Mouse (Mus musculus) large intestine, adult 2 months (tissue): ENCODE measurements around the gene Lhx9. TPM values are rescaled to one million over a fixed set of nuclear protein-coding genes. Genes with fewer than 3 reads are reported as not detected.

Experiments used
- DNase-seq: peaks from one replicate; pipeline ENCODE4 v3.0.0-alpha.2; 2012; ENCODE audit warnings: low read depth, low spot score
- WGBS: fragments of 180-500 bp; shearing (Covaris S2); methylation state at CpG from one replicate; pipeline ENCODE4 v1.1.7; 2018; 5-methylcytosine and 5-hydroxymethylcytosine counted together
- polyA plus RNA-seq: library from polyadenylated mRNA; depleted of rRNA; stranded (reverse); fragments of >200 nt; gene quantifications from 2 replicates; pipeline ENCODE4 v1.2.3, GENCODE M21; 2012; rRNA removed

Lhx9 gene
- not detected in 2 replicates for polyA plus RNA-seq

DNA sequence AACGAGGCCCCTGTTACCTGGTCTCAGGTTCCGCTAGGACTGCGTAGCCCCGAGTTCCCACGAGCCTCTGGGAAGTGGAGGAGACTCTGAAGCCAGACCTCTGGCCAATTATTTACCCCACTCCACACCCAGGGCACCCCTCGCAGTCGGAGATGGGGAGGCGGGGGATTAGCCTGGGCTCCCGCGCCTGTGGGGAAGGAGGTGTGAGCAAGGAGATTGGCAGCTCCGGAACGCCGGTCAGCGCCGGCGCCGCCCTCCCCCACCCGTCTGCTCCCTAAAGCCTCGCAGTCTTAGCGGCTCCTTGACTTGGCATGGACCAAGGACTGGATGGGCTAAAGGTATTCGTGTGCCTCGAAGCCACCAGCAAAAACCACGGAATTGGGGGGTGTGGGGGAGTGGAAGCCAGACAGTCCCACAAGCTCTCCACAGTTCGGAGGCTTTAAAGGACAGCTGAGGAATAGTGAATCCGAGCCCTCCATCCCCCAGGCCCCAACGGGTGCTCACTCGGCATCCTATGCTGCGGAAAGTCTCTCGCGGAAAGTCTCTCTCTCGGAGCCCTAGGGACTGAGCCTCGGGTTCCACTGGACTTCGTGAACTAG lies at the start of gene Lhx9:
Gene Lhx9 (minus strand): TSS at position 67 of the 599 bp plus-strand sequence.
- no peak for DNase-seq

DNA sequence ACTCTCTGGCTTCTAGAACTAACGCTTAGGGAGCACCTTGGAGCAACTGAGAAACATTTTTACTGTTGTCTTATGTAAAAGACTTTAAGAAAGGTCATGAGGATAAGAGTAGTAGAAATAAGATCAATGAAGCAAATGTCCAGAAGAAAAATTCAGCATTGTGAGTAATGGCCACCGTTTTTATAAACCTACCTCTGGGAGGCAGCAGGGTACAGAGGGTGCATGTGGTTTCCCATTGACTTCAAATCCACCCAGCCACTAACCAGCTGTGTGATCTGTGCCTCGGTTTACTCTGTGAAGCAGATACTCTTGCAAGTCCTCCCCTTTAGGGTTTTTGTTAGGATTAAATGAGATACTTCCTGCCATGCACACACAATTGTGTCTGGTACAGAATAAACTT lies 47.7 kb upstream of the Lhx9 start:
- no peak for DNase-seq
- WGBS: 76% methylated on average over 3 of the region's 3 CpGs

More for the DNA sequence above, at the start of gene Lhx9:
- WGBS: 3% methylated on average over 33 of the region's 33 CpGs

- 95% methylated on average over 14 of the region's 14 CpGs for WGBS
- no peak for DNase-seq
Measured at GRCm38 (mm10) chr1:138877470-138878254, 29.3 kb upstream of the Lhx9 start.

DNA sequence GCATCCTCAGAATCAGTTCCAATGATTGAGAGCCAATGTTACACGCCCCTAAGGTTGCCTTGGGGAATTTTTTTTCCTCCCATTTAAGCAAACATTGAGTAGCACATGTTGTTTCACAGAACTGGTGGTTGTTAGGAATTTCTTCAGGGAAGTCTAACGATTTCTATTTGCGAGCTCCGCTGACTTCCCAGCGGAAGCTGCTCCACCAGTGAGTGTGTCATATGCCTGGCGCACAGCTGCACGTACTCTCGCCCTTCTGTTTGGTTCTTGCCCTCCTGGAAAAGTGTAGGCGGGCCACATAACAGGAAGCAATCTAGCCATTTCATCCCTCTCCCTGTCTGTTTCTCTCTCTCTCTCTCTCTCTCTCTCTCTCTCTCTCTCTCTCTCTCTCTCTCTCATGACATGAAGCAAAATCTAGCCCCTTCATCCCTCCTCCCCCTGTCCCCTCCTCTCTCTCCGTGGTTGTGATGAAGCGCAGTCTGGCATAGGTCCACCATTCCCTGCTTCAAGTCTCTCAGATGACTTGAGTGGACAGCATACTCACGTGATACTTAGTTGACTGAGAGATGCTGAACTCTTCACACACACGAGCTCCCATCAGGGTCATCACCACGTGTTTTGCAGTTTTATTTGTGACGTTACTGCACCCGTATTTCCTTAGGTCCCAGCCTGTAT lies 28.1 kb upstream of the Lhx9 start:
- DNase-seq: no peak
- 39% methylated on average over 16 of the region's 16 CpGs for WGBS

DNA sequence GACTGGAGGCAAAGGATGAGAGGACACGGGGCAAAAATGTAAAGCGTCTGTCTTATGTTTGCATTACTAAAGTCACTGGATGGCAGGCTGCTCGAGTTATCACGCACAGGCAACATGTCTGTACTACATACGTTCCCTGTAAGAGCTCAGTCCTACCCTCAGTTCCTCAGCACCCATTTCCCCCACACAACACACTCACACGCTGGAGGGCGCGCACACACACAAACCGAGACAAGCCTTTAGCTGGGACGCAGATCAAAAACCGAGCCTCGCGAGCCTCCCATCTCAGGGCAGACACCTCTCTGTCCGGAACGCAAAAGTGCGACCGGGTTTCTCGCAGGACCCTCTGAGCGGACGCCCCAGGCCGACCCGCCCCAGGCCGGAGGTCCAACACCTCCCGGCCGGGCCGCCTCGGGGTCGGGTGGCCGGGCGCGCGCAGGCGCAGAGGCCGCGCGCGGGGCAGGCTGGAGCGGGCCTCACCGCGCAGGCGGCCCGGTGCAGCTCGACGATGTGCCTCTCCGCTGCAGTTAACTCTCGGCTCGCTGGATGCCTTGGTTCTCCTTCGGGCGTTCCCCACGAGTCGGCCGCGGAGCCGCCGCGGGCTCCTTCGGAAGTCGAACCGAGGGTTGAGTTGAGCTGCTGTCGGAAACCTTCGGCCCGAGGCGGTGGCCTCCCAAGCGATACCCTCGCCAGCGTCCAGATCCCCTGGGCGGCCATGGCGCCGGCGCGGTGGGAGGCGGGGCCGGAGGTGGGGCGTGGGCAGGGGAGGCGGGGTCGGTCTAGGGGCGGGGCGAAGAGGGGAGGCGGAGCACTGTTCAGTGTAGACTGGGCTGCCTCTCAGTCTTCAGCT lies 7.9 kb upstream of the Lhx9 start, which contains the start of gene 2310009B15Rik:
Gene 2310009B15Rik (minus strand): TSS at position 752 of the 850 bp plus-strand sequence.
- peak; percentile 46 for DNase-seq
- 1% methylated on average over 56 of the region's 79 CpGs for WGBS

DNA sequence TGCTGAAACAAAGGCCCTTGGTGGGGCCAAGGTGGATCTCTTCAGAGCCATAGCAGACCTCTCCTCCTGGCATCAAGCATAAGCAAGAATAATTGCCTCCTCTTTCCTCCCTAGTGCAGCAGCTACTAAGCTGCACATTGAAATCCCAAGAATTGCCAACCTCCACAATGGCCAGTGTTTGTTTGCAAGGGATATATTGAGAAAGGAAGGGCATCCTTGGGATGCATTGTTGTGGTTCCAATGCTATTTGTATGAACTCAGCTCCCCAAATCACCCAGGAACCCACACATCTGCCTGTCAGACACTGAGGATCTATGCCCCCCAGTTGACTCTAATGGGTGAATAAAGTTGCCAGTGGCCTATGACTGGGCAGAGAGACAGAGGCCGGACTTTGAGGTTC lies 2.4 kb upstream of the Lhx9 start:
- 97% methylated on average over 1 of the region's 1 CpGs for WGBS
- no peak for DNase-seq

DNA sequence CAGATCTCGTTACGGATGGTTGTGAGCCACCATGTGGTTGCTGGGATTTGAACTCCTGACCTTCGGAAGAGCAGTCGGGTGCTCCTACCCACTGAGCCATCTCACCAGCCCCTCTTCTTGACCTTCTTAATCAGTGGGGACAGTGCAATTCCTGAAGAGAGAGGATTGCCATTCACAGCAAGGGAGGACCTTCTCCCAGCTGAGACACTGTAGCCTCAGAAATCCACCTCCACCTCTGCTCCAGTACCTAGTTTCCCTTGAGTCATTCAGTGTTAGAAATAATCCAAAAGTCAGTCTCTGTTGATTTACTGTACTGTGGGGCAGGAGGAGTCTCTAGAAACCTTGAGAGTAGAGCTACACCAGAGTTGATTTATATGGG lies 1.8 kb upstream of the Lhx9 start:
- 92% methylated on average over 4 of the region's 4 CpGs for WGBS
- no peak for DNase-seq

GRCm38 (mm10) chr1:138849531-138850160 lies 1.3 kb upstream of the Lhx9 start:
- WGBS: 39% methylated on average over 8 of the region's 8 CpGs
- no peak for DNase-seq

DNA sequence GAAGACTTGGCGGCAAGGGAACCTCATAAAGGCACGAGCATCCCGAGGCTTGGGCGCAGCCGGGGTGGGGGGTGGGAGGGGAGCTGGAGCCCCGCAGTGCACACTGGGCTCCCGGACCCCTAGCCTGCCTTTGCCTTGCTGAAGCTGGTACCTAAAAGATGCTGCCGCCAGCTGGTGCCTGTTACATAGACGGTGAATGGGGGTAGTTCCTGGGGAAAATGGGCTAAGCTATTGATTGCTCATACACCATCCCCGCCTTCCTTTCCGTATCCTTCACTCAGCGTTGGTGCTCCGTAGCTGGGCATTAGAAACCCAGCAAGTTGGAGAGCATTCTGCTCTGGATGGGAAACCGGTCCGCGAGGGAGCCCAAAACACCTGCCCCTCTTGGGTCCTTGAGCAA lies 351 bp downstream of the Lhx9 start:
- 4% methylated on average over 16 of the region's 16 CpGs for WGBS

DNA sequence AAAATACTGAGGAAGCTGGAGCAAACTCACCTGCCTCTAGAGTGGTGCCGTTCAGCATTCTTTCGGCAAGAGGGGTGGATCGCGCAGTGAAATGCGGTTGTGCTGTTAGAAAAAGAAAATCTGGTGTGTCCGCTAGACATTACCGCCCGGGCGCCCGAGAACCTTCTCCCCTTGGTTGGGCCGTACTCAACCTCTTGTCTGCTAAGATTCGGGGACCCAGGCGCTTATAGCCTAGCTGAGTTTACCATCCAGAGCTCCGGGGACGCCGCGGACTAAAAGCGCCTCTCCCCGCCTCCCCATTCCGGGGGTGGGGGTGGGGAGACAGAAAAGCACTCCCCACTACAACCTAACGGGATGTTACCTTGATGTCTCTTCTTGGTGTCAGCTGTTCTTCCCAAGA lies 1.2 kb downstream of the Lhx9 start:
- 3% methylated on average over 21 of the region's 21 CpGs for WGBS
- no peak for DNase-seq

More for the DNA sequence above, 351 bp downstream of the Lhx9 start:
- DNase-seq: no peak

GRCm38 (mm10) chr1:138846581-138846980 lies 1.8 kb downstream of the Lhx9 start:
- no peak for DNase-seq
- 13% methylated on average over 9 of the region's 9 CpGs for WGBS

DNA sequence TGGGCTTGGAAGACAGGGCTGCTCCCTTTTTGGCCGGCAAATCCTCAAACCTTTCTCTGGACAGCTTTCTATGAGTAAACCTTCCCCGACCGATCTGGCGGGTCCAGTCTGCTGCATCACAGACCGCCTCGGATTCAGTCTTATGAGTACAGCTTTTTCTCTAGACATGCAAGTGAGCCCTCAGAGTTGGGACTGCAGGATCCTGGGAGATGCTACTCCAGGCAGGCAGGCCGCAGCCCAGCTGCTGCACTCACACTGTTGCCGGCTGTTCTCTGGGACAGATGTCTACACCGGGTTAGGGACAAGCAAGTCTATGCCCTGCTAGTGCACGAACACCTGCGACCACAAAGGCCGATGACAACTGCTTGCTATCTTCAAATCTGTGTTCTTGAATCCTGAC lies 2.2 kb downstream of the Lhx9 start:
- WGBS: 12% methylated on average over 12 of the region's 12 CpGs
- no peak for DNase-seq

DNA sequence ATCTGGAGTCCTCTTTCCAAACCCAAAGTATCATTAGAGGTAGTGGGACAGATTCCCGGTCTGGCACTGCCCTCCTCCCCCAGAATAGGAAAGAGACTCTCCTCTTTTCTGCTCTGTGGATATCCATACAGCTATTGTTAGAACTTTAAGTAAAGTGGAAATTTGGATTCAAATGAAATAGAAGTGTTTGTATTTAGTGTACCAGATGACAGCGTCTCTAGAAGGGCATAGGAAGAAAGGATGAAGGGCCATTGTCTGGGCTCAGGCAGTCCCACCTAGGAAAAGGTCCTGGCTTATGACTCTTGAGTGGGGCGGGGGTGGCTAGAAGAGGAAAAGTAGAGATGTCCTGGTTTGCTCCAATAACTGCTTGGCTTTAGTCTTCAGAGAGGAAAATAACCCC lies 2.9 kb downstream of the Lhx9 start:
- no peak for DNase-seq
- WGBS: 23% methylated on average over 3 of the region's 3 CpGs

DNA sequence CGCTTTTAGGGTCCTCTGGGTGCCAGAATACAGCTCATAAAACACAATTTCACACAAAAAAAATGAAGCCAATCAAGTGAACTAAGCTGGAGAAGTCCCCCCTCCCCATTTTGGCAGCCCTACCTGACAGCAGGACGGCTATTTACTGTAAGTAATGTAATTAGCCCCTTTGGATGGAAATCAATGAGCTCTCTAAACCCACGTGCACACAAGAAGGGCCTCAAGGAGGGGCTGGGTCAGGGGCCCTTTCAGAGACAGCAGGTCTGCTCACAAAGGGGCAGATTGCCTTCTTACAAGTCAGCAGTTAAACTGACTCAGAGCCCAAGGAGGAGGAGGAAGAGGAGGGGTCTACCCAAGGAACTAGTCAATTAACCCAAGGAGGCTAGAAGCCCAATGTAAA lies 4.2 kb downstream of the Lhx9 start:
- whole genome bisulfite sequencing: 22% methylated on average over 3 of the region's 3 CpGs
- no peak for DNase-seq

- WGBS: 2% methylated on average over 35 of the region's 35 CpGs
- DNase-seq: no peak
Measured at GRCm38 (mm10) chr1:138843361-138844091, 4.9 kb downstream of the Lhx9 start.

DNA sequence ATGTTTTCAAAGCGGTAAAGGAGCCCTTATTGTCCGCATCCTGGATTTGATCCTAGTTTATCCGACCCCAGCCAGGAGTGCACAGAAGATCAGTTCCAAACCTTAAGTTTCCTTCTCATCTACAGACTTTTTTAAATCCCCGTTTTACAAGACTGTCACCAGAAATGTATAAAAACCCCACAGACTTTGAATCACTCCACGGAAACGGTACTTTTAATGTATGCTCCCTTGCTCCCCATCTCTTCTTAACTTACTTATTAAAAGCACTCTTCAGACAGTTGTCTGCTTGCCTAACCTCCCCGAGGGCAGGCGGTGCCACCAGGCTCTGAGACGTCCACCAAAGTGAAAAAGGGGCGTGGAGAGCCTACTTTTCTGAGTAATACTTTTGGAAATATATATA lies 5.6 kb downstream of the Lhx9 start:
- DNase-seq: no peak
- 10% methylated on average over 10 of the region's 10 CpGs for WGBS

DNA sequence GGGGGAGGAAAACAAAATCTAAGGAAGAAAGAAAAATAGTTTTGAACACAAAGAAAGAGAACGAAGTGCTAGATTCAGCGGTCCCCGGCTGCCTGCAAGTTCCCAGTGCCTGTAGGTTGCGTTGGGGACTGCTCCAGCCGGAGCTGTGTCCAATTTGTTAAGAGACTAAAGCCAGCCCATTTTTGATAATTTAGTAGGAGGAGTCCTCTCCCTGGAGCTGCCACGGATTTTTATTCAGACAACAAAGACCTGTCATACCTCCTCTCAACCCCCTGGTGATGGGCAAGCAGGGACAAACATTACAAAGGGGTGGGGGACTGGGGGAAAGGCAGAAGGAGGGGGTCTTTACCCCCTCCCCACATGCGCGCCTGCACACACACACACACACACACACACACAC lies 6.1 kb downstream of the Lhx9 start:
- WGBS: 6% methylated on average over 8 of the region's 8 CpGs

GRCm38 (mm10) chr1:138841306-138842095 lies 6.9 kb downstream of the Lhx9 start:
- 5% methylated on average over 54 of the region's 54 CpGs for WGBS
- DNase-seq: no peak

More for the DNA sequence above, 6.1 kb downstream of the Lhx9 start:
- no peak for DNase-seq
